Mouse (Mus musculus) testis, adult 2 months (tissue): ENCODE results near the gene Gm11639. TPM values are rescaled to one million over a fixed set of nuclear protein-coding genes. Genes with fewer than 3 reads are reported as not detected.

Experiments used
- H3K27ac ChIP-seq: fragments of 200-500 bp; 2 replicates; pipeline ENCODE4 v1.5.1; 2012; ENCODE audit warnings: low read depth, low read length; ENCODE audit not compliant: control insufficient read depth, insufficient read depth
- H3K27me3 ChIP-seq: fragments of 200-500 bp; 2 replicates; pipeline ENCODE4 v1.6.1; 2012; ENCODE audit warnings: mild to moderate bottlenecking, low read length, moderate library complexity; ENCODE audit not compliant: control insufficient read depth, insufficient read depth
- H3K36me3 ChIP-seq: fragments of 200-500 bp; 2 replicates; pipeline ENCODE4 v1.6.1; 2012; ENCODE audit warnings: mild to moderate bottlenecking, low read length; ENCODE audit not compliant: control insufficient read depth, insufficient read depth
- H3K4me1 ChIP-seq: fragments of 200-500 bp; 2 replicates; pipeline ENCODE4 v1.6.1; 2012; ENCODE audit warnings: low read length; ENCODE audit not compliant: control insufficient read depth, insufficient read depth
- H3K4me3 ChIP-seq: fragments of 200-500 bp; 2 replicates; pipeline ENCODE4 v1.5.1; 2012; ENCODE audit warnings: low read depth, mild to moderate bottlenecking, low read length, moderate library complexity, mixed read lengths; ENCODE audit not compliant: control insufficient read depth
- CTCF ChIP-seq: fragments of 200-500 bp; IDR thresholded peaks from 2 replicates; pipeline ENCODE4 v1.5.1; 2012; ENCODE audit warnings: low read depth, mild to moderate bottlenecking, inconsistent platforms, low read length, moderate library complexity; ENCODE audit not compliant: control insufficient read depth, insufficient read depth, insufficient replicate concordance
- POLR2A ChIP-seq: fragments of 200-500 bp; IDR thresholded peaks from 2 replicates; pipeline ENCODE4 v1.6.1; 2012; ENCODE audit warnings: low read depth, mild to moderate bottlenecking, inconsistent platforms, low read length, moderate library complexity; ENCODE audit not compliant: control insufficient read depth
- polyA plus RNA-seq: library from polyadenylated mRNA; depleted of rRNA; stranded (reverse); fragments of >200 nt; gene quantifications from 2 replicates; pipeline ENCODE4 v1.2.3, GENCODE M21; 2012

The Gm11639 gene
- polyA plus RNA-seq, 1 experiment, result 1.5 TPM

DNA sequence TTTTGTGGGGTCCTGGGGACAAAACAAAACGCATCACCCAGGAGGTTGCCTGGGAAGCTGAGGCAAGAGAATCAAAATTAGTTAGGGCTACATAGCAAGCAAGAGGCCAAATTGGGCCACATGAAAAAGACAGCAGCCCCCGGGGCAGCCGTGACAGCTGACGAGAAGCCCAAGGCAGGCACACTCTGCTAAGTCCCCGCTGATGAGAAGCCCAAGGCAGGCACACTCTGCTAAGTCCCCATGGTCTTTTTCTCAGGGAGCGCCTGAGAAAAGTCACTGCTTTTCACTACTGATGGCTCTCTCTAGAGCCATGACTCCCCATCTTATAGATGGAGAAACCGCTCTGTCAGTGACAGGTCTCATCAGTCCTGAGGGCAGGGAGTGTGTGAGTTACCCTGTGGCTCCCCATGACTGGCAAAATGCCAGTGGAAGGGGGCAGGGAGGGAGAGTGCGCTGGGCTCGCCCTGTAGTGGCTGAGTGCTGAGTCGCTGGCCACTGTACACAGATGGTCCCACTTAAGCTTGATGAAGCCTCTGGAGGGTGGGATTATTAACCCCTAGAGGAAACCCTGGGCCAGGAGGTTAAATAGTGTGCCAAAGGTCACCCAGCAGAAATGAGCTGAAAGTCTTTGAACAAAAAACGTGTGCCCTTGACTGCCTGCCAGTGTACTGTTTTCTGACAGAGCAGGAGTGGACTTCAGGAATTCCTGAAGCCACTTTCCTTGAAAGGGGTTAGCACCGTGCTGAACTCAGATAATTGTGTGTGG, 467.7 kb downstream of the Gm11639 start:
- Histone ChIP-seq H3K27ac (no peak overlapping the region), H3K27me3 (no peaks in the 10 kb centered on the region), H3K4me1 (peaks cover 8% of the 10 kb centered on the region), H3K4me3 (no peak overlapping the region), H3K36me3 (no peaks in the 10 kb centered on the region)
- no peak for TF ChIP-seq CTCF
- no peak for TF ChIP-seq POLR2A

- Histone ChIP-seq H3K4me1 (peaks cover 8% of the 10 kb centered on the region), H3K36me3 (no peaks in the 10 kb centered on the region), H3K27ac (no peak overlapping the region), H3K4me3 (no peak overlapping the region), H3K27me3 (no peaks in the 10 kb centered on the region)
- TF ChIP-seq CTCF, result no peak
- no peak for TF ChIP-seq POLR2A
Measured at GRCm38 (mm10) chr11:105155915-105156314, 470.4 kb downstream of the Gm11639 start.

DNA sequence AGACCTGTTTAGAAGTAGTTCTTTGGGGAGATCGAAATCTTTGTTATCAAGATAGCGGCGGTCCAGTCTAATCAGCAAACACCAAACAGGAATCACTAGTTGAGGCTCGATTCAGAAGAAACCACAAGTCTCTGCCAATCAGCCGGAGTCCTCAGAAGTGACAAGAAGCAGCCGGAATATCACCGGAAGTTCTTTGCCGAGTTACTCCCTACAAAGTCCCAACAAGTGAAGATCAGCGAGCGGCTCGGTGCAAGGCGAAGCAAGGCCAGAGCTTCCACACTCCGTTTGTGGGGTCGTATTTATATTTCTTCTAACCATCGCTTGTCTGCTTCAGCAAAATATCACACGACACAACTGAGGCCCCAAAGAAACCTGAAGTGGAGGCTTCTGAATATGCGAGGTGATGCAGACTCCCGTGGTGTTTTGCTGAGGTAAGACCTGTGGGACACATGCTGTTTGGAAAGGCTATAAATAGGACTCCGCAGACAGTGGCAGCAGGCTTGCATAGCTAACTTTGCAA, 471.3 kb downstream of the Gm11639 start:
- H3K4me3 ChIP-seq, result no peak overlapping the region
- H3K27ac ChIP-seq, result no peak overlapping the region
- TF ChIP-seq CTCF, result no peak
- TF ChIP-seq POLR2A, result no peak

GRCm38 (mm10) chr11:105158047-105158446, 472.5 kb downstream of the Gm11639 start:
- peaks cover 5% of the 10 kb centered on the region for H3K4me1 ChIP-seq
- H3K4me3 ChIP-seq, result no peak overlapping the region
- no peak for TF ChIP-seq CTCF
- TF ChIP-seq POLR2A, result no peak
- H3K27me3 ChIP-seq, result no peaks in the 10 kb centered on the region
- H3K27ac ChIP-seq, result no peak overlapping the region
- no peaks in the 10 kb centered on the region for H3K36me3 ChIP-seq

More for the DNA sequence above, 471.3 kb downstream of the Gm11639 start:
- H3K4me1 ChIP-seq, result peaks cover 5% of the 10 kb centered on the region
- H3K36me3 ChIP-seq, result no peaks in the 10 kb centered on the region
- no peaks in the 10 kb centered on the region for H3K27me3 ChIP-seq

DNA sequence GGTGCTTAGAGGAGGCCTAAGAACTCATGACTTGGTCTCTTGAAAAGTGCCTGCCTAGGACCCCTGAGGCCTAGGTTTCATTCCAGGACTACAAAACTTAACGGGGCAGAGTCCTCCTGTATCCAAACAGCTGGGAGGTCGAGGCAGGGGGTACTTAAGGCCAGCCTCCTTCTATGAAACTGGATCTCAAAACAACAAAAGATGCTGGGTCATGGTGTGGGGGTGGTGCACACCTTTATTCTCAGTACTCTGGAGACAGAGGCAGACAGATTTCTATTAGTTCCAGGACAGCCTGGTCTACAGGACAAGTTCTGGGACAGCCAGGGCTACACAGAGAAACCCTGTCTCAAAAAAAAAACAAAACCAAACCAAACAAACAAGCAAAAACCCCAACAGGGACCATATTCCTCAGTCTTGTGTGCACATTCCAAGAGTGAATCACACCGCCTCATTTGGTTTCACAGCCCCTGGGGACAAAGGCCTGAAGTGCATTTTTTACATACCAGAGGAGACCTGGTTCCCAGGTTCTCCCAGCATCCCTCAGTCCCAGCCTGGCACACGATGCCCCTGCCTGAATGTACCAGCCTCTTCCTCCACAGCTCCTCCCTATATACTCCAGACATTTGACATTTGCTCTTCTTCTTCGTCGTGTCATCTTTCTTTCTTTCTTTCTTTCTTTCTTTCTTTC, 474.3 kb downstream of the Gm11639 start:
- Histone ChIP-seq H3K4me3 (no peak overlapping the region), H3K27ac (no peak overlapping the region)

DNA sequence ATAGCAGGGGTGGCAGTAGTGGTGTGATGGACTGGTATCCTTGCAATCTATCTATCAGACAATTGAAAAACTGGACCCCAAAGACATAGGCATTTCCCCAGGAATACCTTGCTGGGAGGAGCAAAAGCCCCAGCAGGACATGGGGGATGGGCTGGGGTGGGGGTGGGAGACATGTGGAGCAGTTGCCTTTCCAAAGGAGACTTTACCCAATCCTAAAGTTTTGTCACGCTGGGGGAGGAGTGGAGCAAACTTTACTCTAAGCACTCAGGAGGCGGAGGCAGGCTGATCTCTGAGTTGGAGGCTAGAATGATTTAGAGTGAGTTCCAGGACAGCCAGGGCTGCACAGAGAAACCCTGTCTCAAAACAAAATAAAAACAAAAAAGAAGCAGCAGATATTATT, 475.9 kb downstream of the Gm11639 start:
- H3K4me3 ChIP-seq, result no peak overlapping the region
- no peak overlapping the region for H3K27ac ChIP-seq
- no peak for TF ChIP-seq CTCF
- TF ChIP-seq POLR2A, result no peak
- H3K36me3 ChIP-seq, result no peaks in the 10 kb centered on the region
- H3K27me3 ChIP-seq, result no peaks in the 10 kb centered on the region
- H3K4me1 ChIP-seq, result peaks cover 4% of the 10 kb centered on the region

More for the DNA sequence above, 474.3 kb downstream of the Gm11639 start:
- TF ChIP-seq CTCF, result no peak
- no peak for TF ChIP-seq POLR2A
- peaks cover 5% of the 10 kb centered on the region for H3K4me1 ChIP-seq
- H3K36me3 ChIP-seq, result no peaks in the 10 kb centered on the region
- no peaks in the 10 kb centered on the region for H3K27me3 ChIP-seq

DNA sequence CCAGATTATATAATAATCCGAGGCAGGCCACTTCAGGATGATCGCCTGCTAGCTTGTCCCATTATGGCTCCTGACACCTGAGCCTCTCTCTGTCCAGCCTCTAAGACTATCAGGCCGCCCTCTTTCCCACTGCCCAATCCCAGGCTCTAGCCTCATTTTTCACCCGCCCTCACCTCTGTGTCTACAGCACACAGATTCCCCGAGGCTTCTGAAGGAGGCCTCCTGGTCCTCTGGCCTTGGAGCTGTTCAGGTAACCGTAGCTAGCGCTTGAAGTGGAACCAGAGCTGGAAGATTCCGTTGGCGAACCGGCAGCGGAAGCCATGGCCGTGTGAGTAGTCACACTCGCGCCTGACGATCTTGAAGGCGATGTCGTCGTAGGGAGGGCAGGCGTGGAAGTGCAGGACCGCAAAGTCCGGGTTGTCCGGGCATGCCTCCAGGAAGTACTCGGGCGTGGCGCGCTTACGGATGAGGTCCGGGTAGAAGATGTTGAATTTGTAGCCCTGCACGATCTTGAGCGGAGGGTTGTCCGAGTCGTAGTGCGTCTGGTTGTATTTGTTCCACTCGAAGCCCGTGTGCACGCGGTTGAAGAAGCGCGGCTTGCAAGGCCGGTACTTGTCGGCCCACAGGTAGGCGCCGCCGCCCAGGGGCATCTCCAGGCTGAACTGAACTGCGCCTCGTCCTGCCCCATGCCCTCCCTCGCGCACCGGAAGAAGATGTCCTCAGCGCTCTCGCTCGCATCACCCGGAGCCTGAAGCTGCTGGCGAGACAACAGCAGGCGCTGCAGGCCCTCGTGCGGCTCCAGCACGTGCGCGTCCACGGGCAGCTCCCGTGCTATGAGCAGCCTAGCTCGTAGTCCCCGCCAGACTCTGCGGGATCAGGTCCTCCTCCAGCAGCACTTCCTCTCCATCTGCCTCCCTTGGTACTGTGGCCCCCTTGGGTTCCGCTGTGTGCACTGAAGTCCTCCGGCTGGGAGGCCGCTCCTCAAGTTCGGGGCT, 479.3 kb downstream of the Gm11639 start:
- Histone ChIP-seq H3K27me3 (no peaks in the 10 kb centered on the region), H3K4me1 (peaks cover 11% of the 10 kb centered on the region), H3K36me3 (no peaks in the 10 kb centered on the region), H3K4me3 (peak overlapping the region; percentile 80), H3K27ac (peak overlapping the region; percentile 74)
- TF ChIP-seq CTCF (no peak), POLR2A (peak; percentile 61; the same call in 1 of the 2 replicates)
